Mouse (Mus musculus): ENCODE data around the gene Olfr204. TPM values are rescaled to one million over a fixed set of nuclear protein-coding genes. Genes with fewer than 3 reads are reported as not detected.
"Not testable (repeated sequence)": the region's sequence is repeated elsewhere in the genome, so short reads cannot be mapped to it uniquely, and the experiment has no call there.

Gene Olfr204
- polyA plus RNA-seq (2015; fragmentation: Nextera tagmentation; extraction: Ambion mirVana), result not detected in 2 replicates

DNA sequence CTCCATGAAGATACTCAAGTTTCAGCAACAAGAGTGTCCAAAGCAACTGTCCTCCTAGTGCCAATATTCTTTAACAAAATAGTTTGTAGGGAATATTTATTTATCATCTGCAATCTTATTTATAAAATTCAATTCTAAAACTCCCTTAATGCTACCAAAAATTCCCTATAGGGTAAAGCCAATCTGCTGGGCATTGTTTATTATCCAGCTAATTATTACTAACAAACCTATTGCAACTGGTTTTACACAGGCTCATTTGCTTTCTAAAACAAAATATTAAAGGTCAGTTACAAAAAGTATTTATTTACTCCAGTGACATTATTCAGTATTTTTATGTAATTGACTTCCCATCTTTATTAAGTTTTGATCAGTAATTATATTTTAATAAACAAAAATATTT lies at the start of gene Olfr204:
Gene Olfr204, minus strand, starts transcription at position 101 of the 400 bp plus-strand sequence.
- no peaks in the 10 kb centered on the region for H3K9me3 ChIP-seq

DNA sequence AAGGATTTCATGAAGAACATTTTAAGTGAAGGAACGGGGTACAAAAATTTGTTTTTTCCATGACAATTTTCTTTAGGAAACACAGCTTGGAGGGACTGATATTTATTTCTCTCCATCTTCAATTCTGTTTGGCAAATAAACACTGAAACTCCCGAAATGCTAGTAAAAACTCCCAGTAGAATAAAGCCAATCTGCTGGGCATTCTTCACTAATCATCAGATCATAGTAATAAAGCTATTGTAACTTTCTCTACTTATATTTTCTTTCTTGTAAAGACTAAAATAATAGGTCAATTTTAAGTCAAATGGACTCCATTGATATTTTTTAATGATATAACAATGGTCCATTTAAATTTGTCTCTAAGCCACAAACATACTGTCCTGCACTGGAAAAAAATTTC lies 45.8 kb upstream of the Olfr204 start, which contains the start of gene Olfr209:
Gene Olfr209, minus strand, starts transcription at position 101 of the 400 bp plus-strand sequence.
- Histone ChIP-seq H3K27ac (replicated peaks) (no peak within 1 kb of the TSS), H3K36me3 (no peaks in the 10 kb centered on the region), H3K9ac (no peak within 1 kb of the TSS), H3K9me3 (no peaks in the 10 kb centered on the region), H3K4me1 (replicated peaks) (no peaks in the 10 kb centered on the region), H3K27me3 (no peaks in the 10 kb centered on the region), H3K4me2 (no peak within 1 kb of the TSS), H3K4me3 (no peak within 1 kb of the TSS)
- ATAC-seq (ENCODE audit: low FRiP score, low read depth), result no peak
- WGBS, result 78% methylated on average over 2 of the region's 2 CpGs

More for the DNA sequence above, at the start of gene Olfr204:
- Histone ChIP-seq H3K27me3 (no peaks in the 10 kb centered on the region), H3K9ac (no peak within 1 kb of the TSS), H3K27ac (replicated peaks) (no peak within 1 kb of the TSS), H3K36me3 (no peaks in the 10 kb centered on the region), H3K4me1 (replicated peaks) (no peaks in the 10 kb centered on the region), H3K4me3 (no peak within 1 kb of the TSS), H3K4me2 (no peak within 1 kb of the TSS)
- no peak for ATAC-seq (ENCODE audit: low FRiP score, low read depth)

- Histone ChIP-seq H3K4me3 (no peak within 1 kb of the TSS), H3K9ac (no peak within 1 kb of the TSS), H3K27me3 (no peaks in the 10 kb centered on the region), H3K9me3 (no peaks in the 10 kb centered on the region), H3K36me3 (no peaks in the 10 kb centered on the region), H3K4me2 (no peak within 1 kb of the TSS), H3K4me1 (replicated peaks) (no peaks in the 10 kb centered on the region), H3K27ac (replicated peaks) (no peak within 1 kb of the TSS)
- WGBS, result 92% methylated on average over 1 of the region's 1 CpGs
- no peak for ATAC-seq (ENCODE audit: low FRiP score, low read depth)
These were observed 31.1 kb upstream of the Olfr204 start, which contains the start of gene Olfr206 for GRCm38 (mm10) chr16:59349146-59349545. Gene Olfr206 (minus strand): TSS chr16:59349246.

DNA sequence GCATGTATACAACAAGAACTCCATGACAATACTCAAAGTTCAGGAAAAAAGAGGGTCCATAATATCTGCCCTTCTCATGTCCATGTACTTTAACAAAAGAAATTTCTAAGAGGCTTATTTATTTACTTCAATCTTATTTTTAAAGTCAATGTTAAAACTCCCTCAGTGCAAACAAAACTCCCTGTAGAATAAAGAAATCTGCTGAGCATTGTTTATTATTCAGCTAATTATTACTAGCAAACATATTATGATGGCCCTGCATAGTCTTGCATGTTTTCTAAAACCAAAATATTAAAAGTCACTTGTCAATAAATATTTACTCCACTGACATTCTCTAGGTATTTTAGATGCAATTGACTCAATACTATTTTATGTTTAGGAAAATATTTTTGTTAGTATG lies 13.0 kb upstream of the Olfr204 start, which contains the start of gene Olfr205:
Gene Olfr205, minus strand, starts transcription at position 101 of the 400 bp plus-strand sequence.
- H3K27me3 ChIP-seq, result no peaks in the 10 kb centered on the region
- no peaks in the 10 kb centered on the region for H3K4me1 ChIP-seq (replicated peaks)
- no peak within 1 kb of the TSS for H3K4me3 ChIP-seq
- no peak within 1 kb of the TSS for H3K27ac ChIP-seq (replicated peaks)
- H3K4me2 ChIP-seq, result no peak within 1 kb of the TSS
- ATAC-seq (ENCODE audit: low FRiP score, low read depth), result no peak
- no peak within 1 kb of the TSS for H3K9ac ChIP-seq
- no peaks in the 10 kb centered on the region for H3K36me3 ChIP-seq
- no peaks in the 10 kb centered on the region for H3K9me3 ChIP-seq

DNA sequence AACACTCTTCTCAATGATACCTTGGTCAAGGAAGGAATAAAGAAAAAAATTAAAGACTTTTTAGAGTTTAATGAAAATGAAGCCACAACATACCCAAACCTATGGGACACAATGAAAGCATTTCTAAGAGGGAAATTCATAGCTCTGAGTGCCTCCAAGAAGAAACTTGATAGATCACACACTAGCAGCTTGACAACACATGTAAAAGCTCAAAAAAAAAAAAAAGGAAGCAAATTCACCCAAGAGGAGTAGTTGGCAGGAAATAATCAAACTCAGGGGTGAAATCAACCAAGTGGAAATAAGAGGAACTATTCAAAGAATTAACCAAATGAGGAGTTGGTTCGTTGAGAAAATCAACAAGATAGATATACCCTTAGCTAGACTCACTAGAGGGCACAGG lies 5.2 kb upstream of the Olfr204 start:
- not testable (repeated sequence) for H3K4me2 ChIP-seq; H3K27ac ChIP-seq (replicated peaks); H3K27me3 ChIP-seq; ATAC-seq (ENCODE audit: low FRiP score, low read depth); H3K4me3 ChIP-seq; H3K9ac ChIP-seq; H3K36me3 ChIP-seq; H3K9me3 ChIP-seq; H3K4me1 ChIP-seq (replicated peaks)
- 60% methylated on average over 1 of the region's 1 CpGs for WGBS

DNA sequence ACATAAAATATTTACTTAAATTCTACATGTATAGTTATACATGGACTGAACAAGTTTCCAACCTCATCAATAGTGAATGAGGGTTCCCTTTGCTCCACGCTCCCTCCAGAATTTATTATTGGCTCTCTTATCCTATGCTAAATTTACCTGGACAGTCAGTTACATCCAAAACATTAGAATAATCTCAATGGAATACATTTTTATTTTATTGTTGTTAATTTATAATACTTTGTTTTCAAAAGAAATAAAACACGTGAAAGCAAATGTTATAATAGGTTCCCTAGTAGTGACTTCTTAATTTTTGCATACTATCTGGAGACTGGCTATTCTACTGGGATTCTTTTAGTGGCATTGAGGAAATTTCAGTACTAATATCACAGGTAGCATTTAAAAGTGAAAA lies 19.5 kb downstream of the Olfr204 start, which contains the start of gene Olfr203:
Gene Olfr203, plus strand, starts transcription at position 301 of the 400 bp plus-strand sequence.
- Histone ChIP-seq H3K4me1 (replicated peaks) (no peaks in the 10 kb centered on the region), H3K4me2 (no peak within 1 kb of the TSS), H3K36me3 (no peaks in the 10 kb centered on the region), H3K27me3 (no peaks in the 10 kb centered on the region), H3K9me3 (no peaks in the 10 kb centered on the region), H3K9ac (no peak within 1 kb of the TSS), H3K27ac (replicated peaks) (no peak within 1 kb of the TSS), H3K4me3 (no peak within 1 kb of the TSS)
- WGBS, result 89% methylated on average over 2 of the region's 2 CpGs
- no peak for ATAC-seq (ENCODE audit: low FRiP score, low read depth)

DNA sequence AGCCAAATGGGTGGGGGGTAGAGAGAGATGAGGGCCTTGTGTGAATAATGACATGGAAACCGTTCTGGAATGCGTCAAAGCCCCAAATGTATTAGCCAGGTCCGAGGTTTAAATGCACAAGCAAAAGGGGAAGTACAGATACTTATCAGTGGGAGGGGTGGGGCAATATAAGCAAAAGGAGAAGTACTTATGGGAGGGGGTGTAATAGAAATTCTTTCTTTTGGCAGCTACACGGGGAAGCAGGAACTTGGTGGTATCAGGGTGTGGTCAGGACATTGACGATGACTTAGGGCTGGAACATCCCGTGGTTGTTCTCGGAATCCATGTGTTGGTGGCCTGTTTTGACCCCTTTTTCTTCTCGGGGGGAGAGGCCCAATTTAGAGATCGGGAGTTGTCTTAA lies 30.5 kb downstream of the Olfr204 start:
- H3K9ac ChIP-seq; H3K4me3 ChIP-seq; H3K4me2 ChIP-seq; H3K27ac ChIP-seq (replicated peaks); H3K36me3 ChIP-seq; H3K27me3 ChIP-seq; H3K4me1 ChIP-seq (replicated peaks); H3K9me3 ChIP-seq; ATAC-seq (ENCODE audit: low FRiP score, low read depth): not testable (repeated sequence)
- 83% methylated on average over 9 of the region's 9 CpGs for WGBS

DNA sequence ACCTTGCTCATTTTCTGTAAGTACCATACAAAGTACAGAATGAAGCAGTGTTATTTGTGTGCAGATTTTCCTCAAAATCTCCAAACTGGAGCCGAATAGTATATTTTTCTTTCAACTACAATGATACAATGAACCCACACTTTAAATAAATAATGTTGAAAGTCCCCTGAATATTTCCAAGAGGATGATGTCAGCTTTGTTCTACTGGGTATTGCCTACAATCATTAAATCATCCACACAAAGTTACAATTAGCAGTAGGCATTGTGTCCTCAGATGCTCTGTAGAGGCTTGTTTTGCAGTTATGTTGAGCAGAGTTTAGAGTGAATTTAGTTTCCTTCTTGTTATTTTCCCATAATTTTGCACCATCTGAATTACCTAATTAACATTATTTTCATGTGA lies 31.4 kb downstream of the Olfr204 start, which contains the start of gene Olfr202:
Gene Olfr202, minus strand, starts transcription at position 101 of the 400 bp plus-strand sequence.
- H3K36me3 ChIP-seq, result no peaks in the 10 kb centered on the region
- WGBS, result 90% methylated on average over 1 of the region's 1 CpGs
- ATAC-seq (ENCODE audit: low FRiP score, low read depth), result no peak

GRCm38 (mm10) chr16:59283476-59283875 lies 34.6 kb downstream of the Olfr204 start:
- no peak for ATAC-seq (ENCODE audit: low FRiP score, low read depth)
- Histone ChIP-seq H3K4me1 (replicated peaks) (no peaks in the 10 kb centered on the region), H3K4me3 (no peak overlapping the region), H3K9me3 (no peaks in the 10 kb centered on the region), H3K9ac (no peak overlapping the region), H3K36me3 (no peaks in the 10 kb centered on the region), H3K27me3 (no peaks in the 10 kb centered on the region), H3K4me2 (no peak overlapping the region), H3K27ac (replicated peaks) (no peak overlapping the region)
- WGBS, result 77% methylated on average over 1 of the region's 1 CpGs

More for the DNA sequence above, 31.4 kb downstream of the Olfr204 start, which contains the start of gene Olfr202:
- Histone ChIP-seq H3K9ac (no peak within 1 kb of the TSS), H3K27ac (replicated peaks) (no peak within 1 kb of the TSS), H3K4me3 (no peak within 1 kb of the TSS), H3K27me3 (no peaks in the 10 kb centered on the region), H3K4me1 (replicated peaks) (no peaks in the 10 kb centered on the region), H3K4me2 (no peak within 1 kb of the TSS), H3K9me3 (no peaks in the 10 kb centered on the region)

DNA sequence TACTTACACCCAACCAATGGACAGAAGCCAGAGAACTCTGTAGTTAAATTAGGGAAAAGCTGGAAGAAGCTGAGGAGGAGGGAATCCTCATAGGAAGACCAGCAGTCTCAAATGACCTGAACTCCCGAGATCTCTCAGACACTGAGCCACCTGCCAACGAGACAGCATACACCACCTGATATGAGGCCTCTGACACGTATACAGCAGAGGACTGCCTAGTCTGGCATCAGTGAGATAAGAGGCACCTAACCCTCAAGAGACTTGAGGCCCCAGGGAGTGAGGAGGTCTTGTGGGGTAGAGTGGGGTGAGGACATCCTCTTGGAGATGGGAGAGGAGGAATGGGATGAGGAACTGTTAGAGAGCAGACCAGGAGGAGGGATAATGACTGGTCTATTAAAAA lies 37.5 kb downstream of the Olfr204 start:
- no peaks in the 10 kb centered on the region for H3K36me3 ChIP-seq
- no peak overlapping the region for H3K4me2 ChIP-seq
- H3K27ac ChIP-seq (replicated peaks), result no peak overlapping the region
- H3K27me3 ChIP-seq, result no peaks in the 10 kb centered on the region
- no peaks in the 10 kb centered on the region for H3K4me1 ChIP-seq (replicated peaks)
- ATAC-seq (ENCODE audit: low FRiP score, low read depth), result no peak
- no peak overlapping the region for H3K4me3 ChIP-seq
- WGBS, result 83% methylated on average over 3 of the region's 3 CpGs
- no peak overlapping the region for H3K9ac ChIP-seq
- H3K9me3 ChIP-seq, result no peaks in the 10 kb centered on the region

DNA sequence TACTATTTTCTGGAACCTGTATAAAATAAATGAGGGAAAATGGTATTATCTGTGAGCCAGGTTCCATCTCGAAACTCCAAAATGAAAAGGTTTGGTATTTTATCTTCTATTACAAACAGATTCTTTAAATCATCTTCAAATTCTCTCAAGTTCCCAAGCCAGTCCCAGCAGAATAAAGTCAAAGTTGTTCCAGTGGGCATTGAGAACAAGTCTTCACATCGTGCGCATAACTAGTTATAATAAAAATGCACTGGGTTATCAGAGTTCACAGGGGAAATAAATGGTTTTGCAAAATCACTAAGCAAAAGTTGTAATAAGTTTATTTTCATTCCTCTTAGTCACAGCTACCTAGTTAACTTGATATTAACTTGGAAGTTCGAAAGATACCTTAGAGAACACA lies 45.5 kb downstream of the Olfr204 start, which contains the start of gene Olfr201:
Gene Olfr201, minus strand, starts transcription at position 101 of the 400 bp plus-strand sequence.
- H3K4me3 ChIP-seq; H3K36me3 ChIP-seq; ATAC-seq (ENCODE audit: low FRiP score, low read depth); H3K27me3 ChIP-seq; H3K9ac ChIP-seq; H3K4me2 ChIP-seq; H3K27ac ChIP-seq (replicated peaks); H3K4me1 ChIP-seq (replicated peaks); H3K9me3 ChIP-seq: not testable (repeated sequence)
- WGBS, result 89% methylated on average over 4 of the region's 4 CpGs

GRCm38 (mm10) chr16:59269097-59269496 lies 49.0 kb downstream of the Olfr204 start:
- H3K36me3 ChIP-seq; H3K27ac ChIP-seq (replicated peaks); ATAC-seq (ENCODE audit: low FRiP score, low read depth); H3K9ac ChIP-seq; H3K9me3 ChIP-seq; H3K27me3 ChIP-seq; H3K4me3 ChIP-seq; H3K4me1 ChIP-seq (replicated peaks); H3K4me2 ChIP-seq: not testable (repeated sequence)
- WGBS, result 83% methylated on average over 4 of the region's 4 CpGs
